Mouse (Mus musculus) ES-E14 (cell line): Measurements from ENCODE around the gene Eomes. TPM values are rescaled to one million over a fixed set of nuclear protein-coding genes. Genes with fewer than 3 reads are reported as not detected.
A peak's percentile ranks its signal among the peaks of the same experiment; 100 is the strongest.

Experiments
- DNase-seq: peaks from one replicate; pipeline ENCODE4 v3.0.0-alpha.2; 2013; ENCODE audit warnings: low read depth, low spot score
- H3K27ac ChIP-seq: 2 replicates; pipeline ENCODE4 v1.5.1; 2012; ENCODE audit warnings: low read depth, mild to moderate bottlenecking, low read length, moderate library complexity, mixed read lengths; ENCODE audit not compliant: poor library complexity, insufficient read depth, severe bottlenecking
- H3K36me3 ChIP-seq: 2 replicates; pipeline ENCODE4 v1.6.1; 2012; ENCODE audit warnings: mild to moderate bottlenecking, low read length, moderate library complexity, mixed read lengths; ENCODE audit not compliant: control insufficient read depth, poor library complexity, insufficient read depth, severe bottlenecking
- H3K4me1 ChIP-seq, 2 experiments: fragments of 150-350 bp in 1 of 2; sonication (generic) in 1 of 2; 2 replicates each; pipeline ENCODE4 v1.6.1; 2012; ENCODE audit warnings: low read length in 2 of 2, mild to moderate bottlenecking in 1 of 2, mixed read lengths in 1 of 2; ENCODE audit not compliant: control insufficient read depth in 2 of 2, insufficient read depth in 2 of 2, poor library complexity in 1 of 2
- H3K4me3 ChIP-seq, 2 experiments: fragments of 150-350 bp in 1 of 2; sonication (generic) in 1 of 2; 2 replicates each; pipeline ENCODE4 v1.5.1; 2012; ENCODE audit warnings: low read length in 2 of 2, low read depth in 1 of 2, mild to moderate bottlenecking in 1 of 2, mixed read lengths in 1 of 2; ENCODE audit not compliant: insufficient read depth in 1 of 2, poor library complexity in 1 of 2, severe bottlenecking in 1 of 2
- H3K9ac ChIP-seq: 2 replicates; pipeline ENCODE4 v1.6.1; 2012; ENCODE audit warnings: low read depth, mild to moderate bottlenecking, low read length, mixed read lengths; ENCODE audit not compliant: poor library complexity, insufficient read depth, severe bottlenecking
- H3K9me3 ChIP-seq: fragments of 150-350 bp; sonication (generic); 2 replicates; pipeline ENCODE4 v1.6.1; 2012; ENCODE audit warnings: low read depth, mild to moderate bottlenecking, low read length; ENCODE audit not compliant: control insufficient read depth, insufficient read depth
- CHD2 ChIP-seq: IDR thresholded peaks from 2 replicates; pipeline ENCODE4 v1.6.1; 2014; ENCODE audit warnings: mild to moderate bottlenecking, low read depth, low read length, inconsistent platforms
- HCFC1 ChIP-seq: IDR thresholded peaks from 2 replicates; pipeline ENCODE4 v1.6.1; 2012; ENCODE audit warnings: low read length, inconsistent platforms, borderline replicate concordance; ENCODE audit not compliant: insufficient read depth
- MAFK ChIP-seq: IDR thresholded peaks from 2 replicates; pipeline ENCODE4 v1.6.1; 2014; ENCODE audit warnings: mild to moderate bottlenecking, low read depth, low read length, inconsistent platforms; ENCODE audit not compliant: insufficient read depth
- ZC3H11A ChIP-seq: IDR thresholded peaks from 2 replicates; pipeline ENCODE4 v1.6.1; 2012; ENCODE audit warnings: low read depth, mild to moderate bottlenecking, inconsistent platforms, low read length, borderline replicate concordance
- ZNF384 ChIP-seq: IDR thresholded peaks from 2 replicates; pipeline ENCODE4 v1.6.1; 2012; ENCODE audit warnings: low read depth, low read length, inconsistent platforms
- in situ Hi-C, 2 experiments: fragments of 600-800 bp; cut with MboI; formaldehyde crosslinking; loops; one replicate each; pipeline ENCODE4 v1.15.1; 2025; ENCODE audit warnings: low sequenced_read_pairs in 2 of 2, inconsistent platforms in 1 of 2; ENCODE audit not compliant: unreplicated experiment in 2 of 2
- total RNA-seq: library from RNA; depleted of rRNA; stranded (reverse); fragments of 300-350 nt; gene quantifications from 2 replicates; pipeline ENCODE4 v1.2.3, GENCODE M21; 2012

Eomes gene
- total RNA-seq, 1 experiment = 3.2 TPM

DNA sequence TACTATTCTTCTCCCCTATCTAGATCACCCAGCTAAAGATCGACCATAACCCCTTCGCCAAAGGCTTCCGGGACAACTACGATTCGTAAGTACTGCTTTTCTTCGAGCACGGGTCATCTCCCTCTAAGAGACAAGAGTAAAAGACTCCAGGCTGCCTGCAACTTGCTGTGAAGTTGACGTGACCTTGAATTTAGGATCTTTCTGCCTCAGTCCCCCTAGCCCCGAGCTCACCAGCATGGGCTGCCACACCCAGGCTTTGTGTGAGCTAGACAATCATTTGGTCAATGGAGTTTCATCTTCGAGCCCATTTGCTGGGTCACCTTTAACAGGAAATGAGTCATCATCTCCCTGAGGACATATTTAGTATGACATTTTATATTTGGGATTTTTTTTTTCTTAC, 4.2 kb downstream of the Eomes start:
- in situ Hi-C loops = loop anchor here in 1 of 2 experiments (25.0 kb wide), 1 partner anchor 420 kb away; no protein-coding TSS in a partner anchor
- no peak for TF ChIP-seq CHD2
- no peak for TF ChIP-seq HCFC1
- TF ChIP-seq MAFK = peak; percentile 60
- no peak for TF ChIP-seq ZNF384
- TF ChIP-seq ZC3H11A = no peak
- no peak overlapping the region for H3K27ac ChIP-seq

DNA sequence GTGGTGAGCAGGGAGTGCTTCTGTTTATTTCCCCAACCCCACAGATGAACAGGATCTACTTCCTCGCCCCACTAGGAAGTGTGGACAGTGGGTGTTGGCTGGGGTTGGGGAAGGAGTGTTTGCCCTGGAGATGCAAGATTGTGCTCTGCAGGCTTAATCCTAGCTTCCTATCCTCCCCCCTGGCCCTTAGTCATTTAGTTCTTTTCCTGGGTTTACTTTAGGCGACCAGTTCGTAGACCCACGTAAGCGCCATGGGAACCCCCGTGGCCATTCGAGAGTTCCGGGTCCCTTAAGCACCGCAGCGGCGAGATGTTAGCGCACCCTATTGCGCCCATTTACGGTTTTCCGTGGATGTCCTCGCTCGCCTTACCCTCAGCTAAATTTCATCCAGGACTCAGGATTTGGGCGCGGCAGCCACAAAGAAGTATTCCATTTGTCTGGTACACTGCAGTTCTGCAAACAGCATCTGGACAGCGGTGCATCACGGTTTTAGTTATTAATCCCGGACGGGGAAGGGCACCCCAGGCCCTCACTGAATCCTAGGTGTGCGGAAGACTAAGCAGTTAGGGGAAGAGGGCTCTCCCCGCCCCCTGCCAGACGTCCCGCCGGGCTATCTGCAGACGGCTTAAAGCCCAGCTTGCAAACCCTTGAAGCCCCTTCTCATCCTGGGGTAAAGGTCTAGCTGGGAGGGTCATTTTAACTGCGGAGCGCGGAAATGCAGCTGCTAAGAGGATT, 8.5 kb downstream of the Eomes start:
- no peak for TF ChIP-seq MAFK
- no peak for TF ChIP-seq ZNF384
- TF ChIP-seq ZC3H11A = no peak
- no peak for TF ChIP-seq HCFC1
- no peak for TF ChIP-seq CHD2
- Histone ChIP-seq H3K9ac (no peak overlapping the region), H3K4me1 (peaks cover 3 to 13% of the 10 kb centered on the region in 2 experiments; a peak in 1 of 4 replicates), H3K27ac (no peak overlapping the region), H3K36me3 (peaks cover 3% of the 10 kb centered on the region; the same call in 1 of the 2 replicates), H3K4me3 (peak overlapping the region; percentile 4 to 38; a peak in 2 of 4 replicates), H3K9me3 (no peaks in the 10 kb centered on the region)
- no peak for DNase-seq
- in situ Hi-C loops = loop anchor here in 1 of 2 experiments (25.0 kb wide), 1 partner anchor 424 kb away; no protein-coding TSS in a partner anchor

More for the DNA sequence above, 4.2 kb downstream of the Eomes start:
- no peak for DNase-seq
- no peak overlapping the region for H3K9ac ChIP-seq
- H3K4me3 ChIP-seq = no peak overlapping the region
- peaks cover 3 to 15% of the 10 kb centered on the region in 2 experiments; a peak in 1 of 4 replicates for H3K4me1 ChIP-seq
- H3K36me3 ChIP-seq = peaks cover 3% of the 10 kb centered on the region; the same call in 1 of the 2 replicates
- H3K9me3 ChIP-seq = no peaks in the 10 kb centered on the region

DNA sequence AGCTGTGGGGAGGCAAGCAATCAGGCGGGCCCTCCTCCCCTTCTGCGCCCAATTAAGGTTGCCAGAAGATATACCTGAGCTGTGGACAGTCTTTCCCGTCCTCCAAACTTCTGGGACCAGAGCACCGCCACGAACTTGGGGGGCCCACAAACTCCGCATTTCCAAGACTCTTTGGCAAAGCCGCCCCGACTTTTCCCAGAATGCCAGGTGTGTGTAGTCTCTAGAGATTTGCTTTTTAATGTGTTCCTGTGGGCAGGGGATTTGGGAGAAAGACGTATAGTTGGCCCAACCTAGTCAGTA, 9.0 kb downstream of the Eomes start:
- Histone ChIP-seq H3K9me3 (no peaks in the 10 kb centered on the region), H3K4me1 (peaks cover 0 to 11% of the 10 kb centered on the region in 2 experiments; a peak in 1 of 4 replicates), H3K36me3 (peaks cover 3% of the 10 kb centered on the region; the same call in 1 of the 2 replicates), H3K4me3 (peak overlapping the region; percentile 4 to 38; a peak in 3 of 4 replicates), H3K27ac (no peak overlapping the region), H3K9ac (no peak overlapping the region)
- in situ Hi-C loops = loop anchor here in 1 of 2 experiments (25.0 kb wide), 1 partner anchor 425 kb away; no protein-coding TSS in a partner anchor
- TF ChIP-seq ZC3H11A (no peak), HCFC1 (no peak), MAFK (no peak), CHD2 (no peak), ZNF384 (no peak)
- DNase-seq = no peak

DNA sequence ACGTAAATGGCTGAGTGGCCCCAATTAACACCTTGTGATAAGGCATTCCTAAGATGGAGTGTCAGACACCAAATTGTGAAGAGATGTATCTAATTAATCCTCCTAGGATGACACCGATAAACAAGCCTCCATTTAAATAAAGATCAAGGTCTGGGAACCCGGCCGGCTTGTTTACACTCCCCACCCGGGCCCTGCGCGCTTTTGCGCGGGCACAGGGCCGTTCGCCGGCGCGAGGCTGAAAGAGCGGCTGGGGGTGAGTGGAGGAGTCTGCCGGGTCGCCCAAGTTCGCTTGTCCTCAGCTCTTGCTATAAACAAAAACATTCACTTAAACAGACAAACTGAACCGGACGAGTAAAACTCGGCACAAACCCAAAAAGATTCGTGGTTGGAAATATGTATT, 9.6 kb downstream of the Eomes start:
- no peaks in the 10 kb centered on the region for H3K9me3 ChIP-seq
- H3K36me3 ChIP-seq = peaks cover 3% of the 10 kb centered on the region; the same call in 1 of the 2 replicates
- peak overlapping the region; percentile 59 to 73; a peak in 3 of 4 replicates for H3K4me3 ChIP-seq
- no peak overlapping the region for H3K27ac ChIP-seq
- no peak for DNase-seq
- H3K4me1 ChIP-seq = peaks cover 0 to 9% of the 10 kb centered on the region in 2 experiments; a peak in 1 of 4 replicates
- in situ Hi-C loops = loop anchor here in 1 of 2 experiments (25.0 kb wide), 1 partner anchor 425 kb away; no protein-coding TSS in a partner anchor
- 0 out of 2 replicates have a peak, but pooled peaks have one; percentile 11 for TF ChIP-seq ZNF384
- TF ChIP-seq ZC3H11A = no peak
- no peak overlapping the region for H3K9ac ChIP-seq
